Mouse (Mus musculus): ENCODE results near the gene Mdm2. TPM values are rescaled to one million over a fixed set of nuclear protein-coding genes. Genes with fewer than 3 reads are reported as not detected.
A peak's percentile ranks its signal among the peaks of the same experiment; 100 is the strongest.
"Not testable (repeated sequence)": the region's sequence is repeated elsewhere in the genome, so short reads cannot be mapped to it uniquely, and the experiment has no call there.

Mdm2 gene
- total RNA-seq, 2 experiments from 2014 or later: 53.5 to 56.2 TPM

DNA sequence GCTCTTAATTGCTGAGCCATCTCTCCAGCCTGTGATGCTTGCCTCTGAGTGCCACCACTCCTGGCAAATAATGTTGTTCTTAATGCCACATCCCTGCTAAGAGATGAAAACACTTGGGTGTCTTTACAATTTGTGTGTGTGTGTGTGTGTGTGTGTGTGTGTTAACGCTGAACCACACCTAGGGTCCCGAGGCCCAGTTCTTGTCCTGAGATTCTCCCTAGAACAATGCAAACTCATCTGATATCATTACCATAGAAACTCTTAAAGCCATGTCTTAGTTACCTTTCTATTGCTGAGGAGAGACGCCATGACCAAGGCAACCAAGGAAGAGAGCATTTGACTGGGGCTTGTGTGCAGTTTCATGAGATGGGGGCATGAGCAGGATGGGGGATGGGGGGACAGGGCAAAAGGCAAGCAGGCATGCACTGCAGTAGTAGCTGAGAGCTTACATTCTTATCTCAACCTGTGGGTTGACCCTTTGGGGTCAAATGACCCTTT lies 3.5 kb upstream of the Mdm2 start:
- DNase-seq (ENCODE audit: low spot score in 2 of 2): no peak

DNA sequence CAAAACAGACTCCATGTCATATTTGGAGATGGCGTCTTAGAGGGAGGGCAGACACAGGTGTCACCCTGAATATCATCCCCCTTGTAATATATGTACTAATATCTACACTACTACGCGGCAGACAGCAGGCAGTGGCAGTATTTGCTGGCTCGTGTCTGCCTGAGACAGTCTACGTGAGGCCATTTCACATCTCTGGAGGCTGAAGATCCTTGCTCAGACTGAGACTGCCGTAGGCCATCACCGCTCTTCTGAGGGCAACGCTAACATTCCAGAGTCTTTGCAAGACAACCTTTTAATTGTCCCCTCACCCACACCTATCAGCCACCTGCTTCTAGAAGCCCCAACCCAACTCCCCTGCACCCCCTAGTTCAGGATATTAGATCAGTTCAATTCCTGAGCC lies 2.9 kb upstream of the Mdm2 start:
- DNase-seq (ENCODE audit: low spot score in 2 of 2): no peak

DNA sequence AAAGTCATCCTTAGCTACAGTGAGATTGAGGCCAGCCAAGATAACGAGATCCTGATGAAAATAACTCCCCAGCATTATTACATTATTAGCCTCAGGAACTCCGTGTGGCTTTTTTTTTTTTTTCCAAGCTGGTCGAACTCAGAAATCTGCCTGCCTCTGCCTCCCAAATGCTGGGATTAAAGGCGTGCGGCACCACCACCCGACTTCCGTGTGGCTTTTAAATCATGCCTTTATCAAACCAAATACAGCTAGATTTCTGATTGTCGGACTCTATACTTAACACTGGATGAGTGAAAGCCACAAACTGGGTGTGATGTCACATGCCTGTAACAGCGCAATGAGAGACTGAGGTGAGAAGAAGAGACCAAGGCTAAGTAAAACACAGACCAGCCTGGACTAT lies 2.3 kb upstream of the Mdm2 start:
- no peak for DNase-seq (ENCODE audit: low spot score in 2 of 2)

DNA sequence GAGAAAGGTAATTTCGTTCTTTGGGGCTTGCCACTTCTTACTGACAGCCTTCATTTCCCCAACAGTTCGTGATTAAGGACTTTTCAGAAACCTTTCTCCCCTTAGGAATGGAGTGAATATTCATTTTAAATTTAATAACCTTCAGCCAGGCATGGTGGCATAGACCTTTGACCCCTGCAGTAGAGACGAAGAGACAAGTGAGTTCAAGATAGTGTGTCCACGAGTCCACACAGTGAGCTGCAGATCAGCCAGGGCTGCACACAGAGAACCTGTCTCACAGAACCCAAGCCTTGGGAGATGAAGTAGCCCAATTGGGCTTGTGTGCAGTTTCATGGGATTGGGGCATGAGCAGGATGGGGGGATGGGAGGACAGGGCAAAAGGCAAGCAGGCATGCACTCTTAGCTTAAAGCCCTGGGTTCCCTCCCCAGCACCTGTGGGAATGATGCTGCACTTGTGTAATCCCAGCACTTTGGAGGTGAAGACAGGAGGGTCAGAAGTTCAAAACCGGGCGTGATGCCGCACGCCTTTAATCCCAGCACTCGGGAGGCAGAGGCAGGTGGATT lies 1.7 kb upstream of the Mdm2 start:
- no peak for DNase-seq (ENCODE audit: low spot score in 2 of 2)

DNA sequence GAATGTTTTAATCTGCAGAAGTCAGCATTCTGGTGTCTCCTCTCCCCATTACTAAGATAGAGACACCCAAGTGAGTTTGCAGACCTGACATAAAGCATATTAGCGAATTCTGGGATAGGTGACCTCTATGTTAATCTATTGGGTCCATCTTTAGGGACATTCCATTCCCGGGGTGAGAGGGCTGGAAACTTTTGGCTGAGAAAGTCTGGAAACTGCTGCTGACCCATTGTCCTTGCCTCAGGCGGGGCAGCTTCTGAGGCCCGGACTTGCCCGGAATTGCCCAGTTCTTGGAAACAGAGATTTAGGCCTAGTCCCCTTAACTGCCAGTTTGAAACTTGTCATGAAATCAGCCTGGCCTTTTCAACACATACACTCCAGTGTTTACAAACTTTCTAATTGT lies 850 bp upstream of the Mdm2 start:
- DNase-seq (ENCODE audit: low spot score in 2 of 2): no peak

DNA sequence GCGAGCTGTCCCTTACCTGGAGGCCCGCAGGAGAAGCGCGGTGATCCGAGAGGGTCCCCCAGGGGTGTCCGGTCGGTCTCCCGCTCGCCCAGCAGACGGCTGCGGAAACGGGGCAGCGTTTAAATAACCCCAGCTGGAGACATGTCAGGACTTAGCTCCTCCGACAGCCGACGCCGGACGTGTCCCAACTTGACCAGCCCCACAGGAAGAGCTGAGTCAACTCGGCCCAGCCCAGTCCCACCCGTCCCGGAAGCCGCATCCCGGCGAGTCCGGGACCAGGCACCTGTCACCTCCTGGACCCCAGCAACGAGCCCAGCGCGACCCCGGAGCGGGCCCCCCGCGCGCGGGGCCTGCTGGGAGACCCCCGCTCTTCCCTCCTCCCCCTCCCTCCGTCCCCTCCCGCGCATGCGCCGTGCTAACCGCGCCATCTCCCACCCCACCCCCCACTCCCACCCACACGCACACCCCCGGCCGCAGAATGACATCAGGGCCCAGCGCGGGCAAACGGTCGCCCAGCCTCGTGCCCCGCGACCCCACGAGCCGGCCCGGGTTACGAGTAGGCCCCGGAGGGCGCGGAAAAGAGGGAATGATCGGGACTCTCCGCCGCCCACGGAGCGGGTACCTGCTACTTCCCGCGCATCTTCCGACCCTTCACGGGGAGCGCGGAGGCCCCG lies 491 bp downstream of the Mdm2 start:
- peak; percentile 45 to 65 for DNase-seq (ENCODE audit: low spot score in 2 of 2)

DNA sequence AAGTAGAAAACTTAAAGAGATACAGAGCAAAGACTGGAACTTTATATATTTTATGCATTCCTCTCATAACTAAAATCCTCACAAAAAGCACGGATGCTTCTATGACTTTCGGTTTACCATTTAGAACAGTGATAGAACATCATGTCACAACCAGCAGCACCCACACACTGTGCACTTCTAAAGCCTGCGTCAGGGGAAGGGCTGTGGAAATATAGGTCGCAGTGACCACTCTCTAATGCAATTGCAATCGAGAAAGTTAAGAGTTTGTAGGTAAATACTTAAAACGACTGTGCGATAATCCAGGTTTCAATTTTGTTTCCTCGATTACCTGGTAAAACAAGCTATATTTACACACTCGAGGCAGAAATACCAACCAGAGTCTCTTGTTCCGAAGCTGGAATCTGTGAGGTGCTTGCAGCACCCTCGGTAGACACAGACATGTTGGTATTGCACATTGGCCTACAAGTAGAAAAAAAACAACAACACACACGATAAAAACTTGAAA lies 1.2 kb downstream of the Mdm2 start:
- DNase-seq (ENCODE audit: low spot score in 2 of 2): no peak

DNA sequence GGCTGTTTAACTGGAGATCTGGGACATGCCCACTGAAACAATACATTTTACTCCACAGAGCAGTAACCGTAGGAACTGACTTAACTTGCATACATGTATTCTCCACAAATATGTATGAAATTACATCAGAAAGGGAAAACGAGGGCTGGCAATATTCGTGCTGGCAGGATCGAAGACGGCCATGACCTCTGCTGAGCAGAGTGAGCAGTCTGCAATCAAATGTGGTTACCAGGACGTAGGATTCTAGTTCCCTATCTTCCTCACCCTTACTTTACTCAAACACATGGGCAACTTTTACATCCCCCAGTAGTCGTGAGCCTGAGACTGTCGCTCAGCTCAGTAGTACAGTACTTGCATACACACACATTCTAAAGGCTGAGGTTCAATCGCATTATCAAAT lies 1.7 kb downstream of the Mdm2 start:
- no peak for DNase-seq (ENCODE audit: low spot score in 2 of 2)

DNA sequence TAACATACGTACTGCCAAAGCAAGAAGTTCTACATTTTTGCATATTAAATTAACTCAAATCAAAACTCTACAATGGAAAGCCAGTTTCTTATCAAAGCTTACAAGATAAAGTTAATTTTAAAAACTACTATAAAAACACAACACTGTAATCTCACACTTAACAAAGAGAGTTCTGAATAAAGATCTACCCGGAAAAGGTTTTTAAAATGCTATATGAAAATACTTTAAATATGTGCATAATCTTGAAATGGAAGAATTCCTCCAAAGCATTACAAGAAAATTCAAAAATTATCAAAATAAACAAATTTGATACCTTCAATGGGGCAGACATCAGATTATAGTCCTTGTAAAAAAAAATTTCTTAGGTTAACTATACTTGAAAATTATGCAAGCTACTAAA lies 2.2 kb downstream of the Mdm2 start:
- no peak for DNase-seq (ENCODE audit: low spot score in 2 of 2)

DNA sequence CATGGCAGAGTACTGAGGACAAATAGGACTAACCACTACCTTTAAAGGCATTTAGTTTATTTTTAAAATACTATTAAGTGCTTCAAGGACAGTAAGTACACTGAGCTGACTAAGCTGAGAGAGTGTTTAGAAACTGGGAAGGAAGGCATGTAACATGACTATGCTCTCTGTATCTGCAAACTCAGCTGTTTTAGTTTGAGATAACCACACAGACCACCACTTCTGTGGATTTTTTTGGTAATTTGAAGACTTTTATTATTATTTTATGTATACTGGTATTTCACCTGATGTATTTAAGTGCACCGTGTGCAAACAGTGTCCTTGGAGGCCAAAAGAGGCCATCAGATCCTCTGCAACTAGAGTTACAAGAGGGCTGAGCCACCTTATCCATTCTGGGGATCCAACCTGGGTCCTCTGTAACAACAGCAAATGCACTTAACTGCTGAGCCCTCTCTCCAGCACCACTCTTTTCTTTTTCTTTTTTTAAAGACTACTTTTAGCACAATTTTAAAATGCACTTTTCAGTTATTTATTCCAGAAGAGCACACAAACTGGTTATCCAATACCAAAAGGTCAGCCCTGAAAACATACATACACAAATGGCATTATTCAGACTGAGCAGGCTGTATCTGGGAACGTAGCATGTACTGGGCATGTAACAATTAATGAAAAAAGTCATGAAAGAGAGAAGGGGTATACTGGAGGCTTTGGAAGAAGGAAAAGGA lies 3.3 kb downstream of the Mdm2 start:
- no peak for DNase-seq (ENCODE audit: low spot score in 2 of 2)

DNA sequence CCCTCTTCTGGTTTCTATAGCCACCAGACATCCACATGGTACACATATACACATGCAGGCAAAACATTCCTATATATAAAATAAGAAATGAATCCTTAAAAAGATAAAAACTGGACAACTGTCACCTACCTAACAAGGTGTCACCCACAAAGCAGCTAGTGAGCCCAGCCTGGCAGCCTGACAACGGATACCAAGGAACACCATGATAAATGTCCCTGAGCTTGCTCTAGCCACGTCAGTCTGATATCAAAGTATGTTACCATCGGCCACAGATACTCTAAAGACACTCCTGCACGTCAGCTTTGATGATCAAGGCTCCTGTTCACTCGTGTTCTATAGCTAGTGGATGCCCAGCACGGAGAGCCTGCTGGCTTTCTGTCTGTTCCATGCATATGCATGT lies 4.1 kb downstream of the Mdm2 start:
- DNase-seq (ENCODE audit: low spot score in 2 of 2): no peak

DNA sequence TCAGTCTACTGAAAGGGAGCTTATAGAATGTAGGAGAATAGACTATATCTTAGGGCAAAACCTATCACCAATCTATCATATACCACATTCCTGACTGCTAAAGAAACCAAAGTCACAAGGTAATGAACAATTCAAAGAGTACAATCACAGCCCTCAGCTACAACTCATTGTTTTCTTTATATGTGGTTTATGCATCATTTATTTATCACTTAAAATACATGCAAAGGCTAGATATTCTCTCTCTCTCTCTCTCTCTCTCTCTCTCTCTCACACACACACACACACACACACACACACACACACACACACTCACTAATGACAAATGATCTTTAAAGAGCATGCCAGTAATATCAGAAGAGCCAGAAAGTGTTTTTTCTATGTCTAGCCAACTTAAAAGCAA lies 4.8 kb downstream of the Mdm2 start:
- DNase-seq (ENCODE audit: low spot score in 2 of 2): no peak

DNA sequence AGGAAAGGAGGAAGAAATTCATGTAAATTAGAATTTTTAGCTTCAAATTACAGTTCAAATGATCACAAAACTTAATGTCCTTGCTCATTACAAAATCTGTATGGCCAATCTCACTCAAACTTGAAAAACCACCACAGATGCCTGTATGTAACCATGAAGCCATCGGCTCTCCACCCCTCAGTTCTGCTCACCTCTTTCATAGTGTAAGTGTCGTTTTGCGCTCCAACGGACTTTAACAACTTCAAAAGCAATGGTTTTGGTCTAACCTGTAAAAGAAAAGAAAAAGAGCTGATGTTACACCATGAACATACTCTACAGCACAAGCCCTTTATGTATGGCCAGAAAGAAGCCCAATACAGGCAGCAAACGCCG lies 5.6 kb downstream of the Mdm2 start:
- DNase-seq (ENCODE audit: low spot score in 2 of 2): no peak

DNA sequence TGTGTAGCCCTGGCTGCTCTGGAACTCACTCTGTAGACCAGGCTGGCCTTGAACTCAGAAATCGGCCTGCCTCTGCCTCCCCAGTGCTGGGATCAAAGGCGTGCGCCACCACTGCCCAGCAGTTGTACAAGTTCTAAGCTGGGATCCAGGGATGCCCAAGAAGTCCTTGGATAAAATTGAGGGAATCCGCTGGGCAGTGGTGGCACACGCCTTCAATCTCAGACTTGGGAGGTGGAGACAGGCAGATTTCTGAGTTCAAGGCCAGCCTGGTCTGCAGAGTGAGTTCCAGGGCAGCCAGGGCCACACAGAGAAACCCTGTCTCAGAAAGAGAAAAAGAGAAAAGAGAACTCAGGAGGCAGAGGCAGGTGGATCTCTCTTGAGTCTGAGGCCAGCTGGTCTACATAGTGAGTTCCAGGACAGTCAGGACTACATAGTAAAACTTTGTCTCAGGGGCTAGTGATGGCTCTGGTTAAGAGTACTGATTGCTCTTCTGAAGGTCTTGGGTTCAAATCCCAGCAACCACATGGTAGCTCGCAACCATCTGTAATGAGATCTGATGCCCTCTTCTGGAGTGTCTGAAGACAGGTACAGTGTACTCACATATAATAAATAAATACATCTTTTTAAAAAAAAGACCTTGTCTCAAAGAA lies 6.1 kb downstream of the Mdm2 start:
- not testable (repeated sequence) for DNase-seq (ENCODE audit: low spot score in 2 of 2)

DNA sequence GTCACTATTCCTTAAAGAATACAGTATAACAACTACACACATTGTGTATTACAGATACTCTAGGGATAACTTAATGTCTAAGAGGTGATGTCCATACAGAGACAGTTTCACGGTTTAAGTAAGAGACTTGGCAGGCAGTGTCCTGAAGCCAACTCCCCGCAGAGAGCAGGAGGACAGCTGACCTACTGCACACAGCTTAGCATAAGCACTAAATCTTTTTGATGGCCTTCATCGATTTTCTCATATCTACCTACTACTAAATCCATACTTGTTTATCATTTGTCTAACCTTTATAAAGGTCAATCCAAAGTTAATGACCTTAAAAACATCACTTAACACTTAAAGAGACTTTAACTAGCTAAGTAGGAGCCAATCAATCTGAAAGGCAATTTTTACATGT lies 7.1 kb downstream of the Mdm2 start:
- DNase-seq (ENCODE audit: low spot score in 2 of 2): no peak

DNA sequence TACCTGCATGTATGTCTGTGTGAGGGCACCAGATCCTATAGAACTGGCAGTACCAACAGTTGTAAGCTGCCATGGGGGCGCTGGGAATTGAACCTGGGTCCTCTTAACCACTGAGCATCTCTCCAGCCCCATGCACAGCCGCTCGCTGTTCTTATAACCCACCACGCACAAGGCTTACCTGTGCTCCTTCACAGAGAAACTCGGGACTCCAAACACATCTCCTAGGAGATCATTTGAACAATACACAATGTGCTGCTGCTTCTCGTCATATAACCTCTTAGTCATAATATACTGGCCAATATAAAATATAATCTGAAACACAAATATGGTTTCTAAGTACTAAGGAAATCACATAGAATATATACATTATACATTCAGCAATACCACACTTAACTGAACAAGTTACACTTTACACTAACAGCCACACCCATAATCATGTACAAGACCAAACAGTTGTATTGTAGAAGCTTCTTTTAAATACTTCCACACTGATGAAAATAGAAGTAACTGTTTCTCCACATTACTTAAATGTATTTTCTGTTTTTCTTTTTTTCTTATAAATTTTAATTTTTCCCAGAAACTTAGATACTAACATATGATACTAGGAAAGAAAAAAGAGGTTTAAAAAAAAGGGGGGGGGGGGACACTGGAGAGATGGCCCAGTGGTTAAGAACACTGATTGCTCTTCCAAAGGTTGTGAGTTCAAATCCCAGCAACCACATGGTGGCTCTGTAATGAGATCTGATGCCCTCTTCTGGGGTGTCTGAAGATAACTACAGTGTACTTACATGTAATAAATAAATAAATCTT lies 8.3 kb downstream of the Mdm2 start:
- no peak for DNase-seq (ENCODE audit: low spot score in 2 of 2)

DNA sequence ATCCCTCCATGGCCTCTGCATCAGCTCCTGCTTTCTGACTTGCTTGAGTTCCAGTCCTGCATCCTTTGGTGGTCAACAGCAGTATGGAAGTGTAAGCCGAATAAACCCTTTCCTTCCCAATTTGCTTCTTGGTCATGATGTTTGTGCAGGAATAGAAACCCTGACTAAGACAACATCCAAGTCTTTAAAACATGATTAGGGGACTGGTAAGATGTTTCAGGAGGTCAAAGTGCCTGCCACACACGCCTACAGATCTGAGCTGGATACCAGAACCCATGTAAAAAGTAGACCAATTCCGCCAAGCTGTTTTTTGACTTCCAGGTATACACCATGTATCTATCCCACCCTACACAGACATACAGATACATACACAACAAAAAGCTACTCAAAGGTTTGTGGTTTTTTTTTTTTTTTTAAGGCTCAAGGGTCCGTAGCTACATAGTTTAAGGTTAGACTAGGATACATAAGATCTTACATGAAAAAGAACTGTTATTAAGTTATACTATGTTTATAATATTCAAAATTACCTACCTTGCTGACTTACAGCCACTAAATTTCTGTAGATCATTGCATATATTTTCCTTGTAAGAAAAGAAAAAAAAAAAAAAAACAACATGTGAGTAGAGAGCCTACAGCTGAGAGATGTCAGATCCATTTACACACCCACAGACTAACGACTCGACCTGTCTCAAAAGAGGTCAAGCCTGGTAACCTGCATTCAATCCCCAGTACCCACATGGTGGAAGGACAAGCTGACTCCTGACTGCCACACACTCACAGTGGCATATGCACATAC lies 9.3 kb downstream of the Mdm2 start:
- no peak for DNase-seq (ENCODE audit: low spot score in 2 of 2)

DNA sequence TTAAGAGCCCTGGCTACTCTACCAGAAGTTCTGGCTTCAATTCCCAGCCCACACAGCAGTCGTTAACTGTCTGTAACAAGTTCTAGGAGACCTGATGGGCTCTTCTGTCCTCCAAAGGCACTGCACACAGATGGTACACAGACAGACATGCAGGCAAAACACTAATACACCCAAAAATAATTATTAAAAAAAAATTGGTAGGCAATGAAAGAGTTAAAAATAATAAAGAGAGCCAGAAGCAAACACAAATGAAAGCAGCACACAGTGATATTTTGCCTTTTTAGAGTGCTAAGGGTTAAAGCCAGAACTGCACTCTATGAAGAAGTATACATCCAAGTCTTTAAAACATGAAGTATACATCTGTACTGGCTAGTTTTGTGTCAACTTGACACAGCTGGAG lies 10.1 kb downstream of the Mdm2 start:
- DNase-seq (ENCODE audit: low spot score in 2 of 2): no peak

DNA sequence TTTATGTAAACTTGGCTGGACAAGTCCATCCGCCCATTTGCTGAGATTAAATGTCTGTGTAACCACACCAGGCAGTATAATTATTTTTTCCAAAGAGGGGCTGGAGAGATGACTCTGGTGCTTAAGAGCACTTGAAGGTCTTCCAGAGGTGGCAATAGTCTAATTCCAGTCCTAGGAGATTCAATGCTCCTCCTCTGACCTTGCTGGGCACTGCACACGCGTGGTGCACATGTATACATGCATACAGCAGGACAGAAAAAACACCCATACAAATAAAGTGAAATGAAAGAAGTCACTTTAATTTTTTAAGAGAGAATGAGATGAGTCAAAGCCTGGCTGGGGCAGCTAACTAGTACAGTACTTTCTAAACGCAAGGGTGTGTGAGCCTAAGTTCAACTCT lies 10.6 kb downstream of the Mdm2 start:
- DNase-seq (ENCODE audit: low spot score in 2 of 2): no peak
